Mouse (Mus musculus): ENCODE measurements around the gene Krt10. TPM values are rescaled to one million over a fixed set of nuclear protein-coding genes. Genes with fewer than 3 reads are reported as not detected.

The Krt10 gene
- 29.6 and 30.6 TPM in 2 replicates for polyA plus RNA-seq (2015; fragmentation: Nextera tagmentation; extraction: Ambion mirVana)

- H3K27ac ChIP-seq (replicated peaks): no peak within 1 kb of the TSS
- no peak within 1 kb of the TSS for H3K9ac ChIP-seq
- H3K9me3 ChIP-seq: no peaks in the 10 kb centered on the region
- ATAC-seq (ENCODE audit: low FRiP score, low read depth): no peak
- H3K4me3 ChIP-seq: no peak within 1 kb of the TSS
- WGBS: 89% methylated on average over 4 of the region's 4 CpGs
- H3K36me3 ChIP-seq: no peaks in the 10 kb centered on the region
- no peaks in the 10 kb centered on the region for H3K27me3 ChIP-seq
- no peak within 1 kb of the TSS for H3K4me2 ChIP-seq
- H3K4me1 ChIP-seq (replicated peaks): peaks cover 22% of the 10 kb centered on the region
These were observed at the start of gene Krt10 for GRCm38 (mm10) chr11:99389264-99389663. Gene Krt10, minus strand, starts transcription at chr11:99389364.

GRCm38 (mm10) chr11:99437972-99438371, 48.8 kb upstream of the Krt10 start, which contains the start of gene Krt20:
Gene Krt20, minus strand, starts transcription at chr11:99438150.
- no peak for ATAC-seq (ENCODE audit: low FRiP score, low read depth)
- Histone ChIP-seq H3K4me1 (replicated peaks) (no peaks in the 10 kb centered on the region), H3K9ac (no peak within 1 kb of the TSS), H3K27ac (replicated peaks) (no peak within 1 kb of the TSS), H3K36me3 (no peaks in the 10 kb centered on the region), H3K4me2 (no peak within 1 kb of the TSS), H3K4me3 (no peak within 1 kb of the TSS), H3K27me3 (no peaks in the 10 kb centered on the region), H3K9me3 (no peaks in the 10 kb centered on the region)
- 62% methylated on average over 10 of the region's 10 CpGs for WGBS

- no peak for ATAC-seq (ENCODE audit: low FRiP score, low read depth)
- H3K4me3 ChIP-seq: no peak overlapping the region
- no peaks in the 10 kb centered on the region for H3K27me3 ChIP-seq
- WGBS: 80% methylated on average over 4 of the region's 4 CpGs
- H3K4me1 ChIP-seq (replicated peaks): no peaks in the 10 kb centered on the region
- H3K27ac ChIP-seq (replicated peaks): no peak overlapping the region
- H3K4me2 ChIP-seq: no peak overlapping the region
- no peak overlapping the region for H3K9ac ChIP-seq
- no peaks in the 10 kb centered on the region for H3K9me3 ChIP-seq
- no peaks in the 10 kb centered on the region for H3K36me3 ChIP-seq
These were observed 47.5 kb upstream of the Krt10 start for GRCm38 (mm10) chr11:99436625-99437024.

- H3K9me3 ChIP-seq: no peaks in the 10 kb centered on the region
- H3K4me1 ChIP-seq (replicated peaks): 0 out of 2 replicates have a peak, but pooled peaks cover 6% of the 10 kb centered on the region
- no peaks in the 10 kb centered on the region for H3K36me3 ChIP-seq
- no peaks in the 10 kb centered on the region for H3K27me3 ChIP-seq
- H3K9ac ChIP-seq: no peak overlapping the region
- no peak overlapping the region for H3K4me3 ChIP-seq
- no peak overlapping the region for H3K4me2 ChIP-seq
- no peak for ATAC-seq (ENCODE audit: low FRiP score, low read depth)
- H3K27ac ChIP-seq (replicated peaks): no peak overlapping the region
- WGBS: 34% methylated on average over 12 of the region's 12 CpGs
These were observed 41.5 kb upstream of the Krt10 start for GRCm38 (mm10) chr11:99430670-99431069.

GRCm38 (mm10) chr11:99422159-99422558, 33.0 kb upstream of the Krt10 start, which contains the start of gene Krt12:
Gene Krt12, minus strand, starts transcription at chr11:99422259.
- no peak within 1 kb of the TSS for H3K27ac ChIP-seq (replicated peaks)
- H3K4me3 ChIP-seq: no peak within 1 kb of the TSS
- H3K27me3 ChIP-seq: no peaks in the 10 kb centered on the region
- no peaks in the 10 kb centered on the region for H3K9me3 ChIP-seq
- no peaks in the 10 kb centered on the region for H3K4me1 ChIP-seq (replicated peaks)
- no peak for ATAC-seq (ENCODE audit: low FRiP score, low read depth)
- WGBS: 92% methylated on average over 10 of the region's 10 CpGs
- no peaks in the 10 kb centered on the region for H3K36me3 ChIP-seq
- H3K9ac ChIP-seq: no peak within 1 kb of the TSS
- no peak within 1 kb of the TSS for H3K4me2 ChIP-seq

GRCm38 (mm10) chr11:99420586-99420985, 31.4 kb upstream of the Krt10 start:
- Histone ChIP-seq H3K4me3 (no peak overlapping the region), H3K27me3 (no peaks in the 10 kb centered on the region), H3K27ac (replicated peaks) (no peak overlapping the region), H3K4me1 (replicated peaks) (no peaks in the 10 kb centered on the region), H3K9me3 (no peaks in the 10 kb centered on the region), H3K36me3 (no peaks in the 10 kb centered on the region), H3K9ac (no peak overlapping the region), H3K4me2 (no peak overlapping the region)
- ATAC-seq (ENCODE audit: low FRiP score, low read depth): no peak
- 66% methylated on average over 10 of the region's 10 CpGs for WGBS

GRCm38 (mm10) chr11:99417819-99418218, 28.7 kb upstream of the Krt10 start:
- Histone ChIP-seq H3K27me3 (no peaks in the 10 kb centered on the region), H3K4me2 (no peak overlapping the region), H3K9me3 (no peaks in the 10 kb centered on the region), H3K4me1 (replicated peaks) (no peaks in the 10 kb centered on the region), H3K9ac (no peak overlapping the region), H3K27ac (replicated peaks) (no peak overlapping the region), H3K4me3 (no peak overlapping the region), H3K36me3 (no peaks in the 10 kb centered on the region)
- no peak for ATAC-seq (ENCODE audit: low FRiP score, low read depth)
- 75% methylated on average over 16 of the region's 16 CpGs for WGBS

- Histone ChIP-seq H3K27me3 (no peaks in the 10 kb centered on the region), H3K4me1 (replicated peaks) (no peaks in the 10 kb centered on the region), H3K4me2 (no peak overlapping the region), H3K4me3 (no peak overlapping the region), H3K9ac (no peak overlapping the region), H3K27ac (replicated peaks) (no peak overlapping the region), H3K36me3 (no peaks in the 10 kb centered on the region), H3K9me3 (no peaks in the 10 kb centered on the region)
- WGBS: 78% methylated on average over 13 of the region's 13 CpGs
- no peak for ATAC-seq (ENCODE audit: low FRiP score, low read depth)
These were observed 27.7 kb upstream of the Krt10 start for GRCm38 (mm10) chr11:99416902-99417301.

- 94% methylated on average over 13 of the region's 13 CpGs for WGBS
- Histone ChIP-seq H3K27me3 (no peaks in the 10 kb centered on the region), H3K9me3 (no peaks in the 10 kb centered on the region), H3K27ac (replicated peaks) (no peak overlapping the region), H3K9ac (no peak overlapping the region), H3K4me2 (no peak overlapping the region), H3K4me3 (no peak overlapping the region), H3K36me3 (no peaks in the 10 kb centered on the region), H3K4me1 (replicated peaks) (no peaks in the 10 kb centered on the region)
- no peak for ATAC-seq (ENCODE audit: low FRiP score, low read depth)
These were observed 25.4 kb upstream of the Krt10 start for GRCm38 (mm10) chr11:99414463-99415147.

- Histone ChIP-seq H3K4me1 (replicated peaks) (no peaks in the 10 kb centered on the region), H3K9me3 (no peaks in the 10 kb centered on the region), H3K27me3 (no peaks in the 10 kb centered on the region), H3K27ac (replicated peaks) (no peak overlapping the region), H3K4me3 (no peak overlapping the region), H3K4me2 (no peak overlapping the region), H3K36me3 (no peaks in the 10 kb centered on the region), H3K9ac (no peak overlapping the region)
- WGBS: 21% methylated on average over 6 of the region's 6 CpGs
- ATAC-seq (ENCODE audit: low FRiP score, low read depth): no peak
These were observed 24.1 kb upstream of the Krt10 start for GRCm38 (mm10) chr11:99413247-99413646.

GRCm38 (mm10) chr11:99406186-99406585, 17.0 kb upstream of the Krt10 start:
- H3K27me3 ChIP-seq: 0 out of 2 replicates have a peak, but pooled peaks cover 2% of the 10 kb centered on the region
- no peak overlapping the region for H3K9ac ChIP-seq
- H3K36me3 ChIP-seq: no peaks in the 10 kb centered on the region
- H3K4me1 ChIP-seq (replicated peaks): no peaks in the 10 kb centered on the region
- H3K9me3 ChIP-seq: no peaks in the 10 kb centered on the region
- H3K4me3 ChIP-seq: no peak overlapping the region
- no peak for ATAC-seq (ENCODE audit: low FRiP score, low read depth)
- 82% methylated on average over 10 of the region's 10 CpGs for WGBS
- H3K27ac ChIP-seq (replicated peaks): no peak overlapping the region
- no peak overlapping the region for H3K4me2 ChIP-seq

GRCm38 (mm10) chr11:99399956-99400549, 10.9 kb upstream of the Krt10 start:
- Histone ChIP-seq H3K9me3 (no peaks in the 10 kb centered on the region), H3K4me3 (no peak overlapping the region), H3K27ac (replicated peaks) (no peak overlapping the region), H3K9ac (no peak overlapping the region), H3K27me3 (no peaks in the 10 kb centered on the region), H3K4me1 (replicated peaks) (no peaks in the 10 kb centered on the region), H3K4me2 (no peak overlapping the region), H3K36me3 (no peaks in the 10 kb centered on the region)
- 89% methylated on average over 13 of the region's 13 CpGs for WGBS
- ATAC-seq (ENCODE audit: low FRiP score, low read depth): no peak
